Mouse (Mus musculus): ENCODE results near the gene Gm10160. TPM values are rescaled to one million over a fixed set of nuclear protein-coding genes. Genes with fewer than 3 reads are reported as not detected.
"Not testable (repeated sequence)": the region's sequence is repeated elsewhere in the genome, so short reads cannot be mapped to it uniquely, and the experiment has no call there.

The Gm10160 gene
- polyA plus RNA-seq, 1 experiment from 2014 or later, result not detected

DNA sequence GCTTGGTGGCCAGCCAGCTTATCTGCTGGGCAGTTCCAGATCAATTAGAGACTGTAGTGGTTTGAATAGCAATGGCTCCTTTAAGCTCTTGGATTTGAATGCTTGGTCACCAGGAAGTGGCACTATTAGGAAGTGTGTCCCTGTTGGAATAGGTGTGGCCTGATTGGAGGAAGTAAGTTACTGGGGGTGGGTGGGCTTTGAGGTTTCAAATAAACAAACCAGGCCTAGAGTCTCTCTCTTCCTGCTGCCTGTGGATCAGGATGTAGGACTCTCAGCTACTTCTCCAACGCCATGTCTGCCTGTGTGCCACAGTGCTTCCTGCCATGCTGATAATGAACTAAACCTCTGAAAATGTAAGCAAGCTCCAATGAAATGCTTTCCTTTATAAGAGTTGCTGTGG lies 12.6 kb downstream of the Gm10160 start:
- Histone ChIP-seq H3K4me3 (no peak overlapping the region), H3K36me3 (no peaks in the 10 kb centered on the region), H3K4me1 (replicated peaks) (peaks cover 9% of the 10 kb centered on the region; the same call in 1 of the 2 replicates), H3K9me3 (no peaks in the 10 kb centered on the region), H3K27ac (replicated peaks) (no peak overlapping the region), H3K9ac (no peak overlapping the region), H3K4me2 (no peak overlapping the region), H3K27me3 (no peaks in the 10 kb centered on the region)
- ATAC-seq (ENCODE audit: low FRiP score, low read depth), result no peak
- WGBS, result 80% methylated on average over 1 of the region's 1 CpGs

DNA sequence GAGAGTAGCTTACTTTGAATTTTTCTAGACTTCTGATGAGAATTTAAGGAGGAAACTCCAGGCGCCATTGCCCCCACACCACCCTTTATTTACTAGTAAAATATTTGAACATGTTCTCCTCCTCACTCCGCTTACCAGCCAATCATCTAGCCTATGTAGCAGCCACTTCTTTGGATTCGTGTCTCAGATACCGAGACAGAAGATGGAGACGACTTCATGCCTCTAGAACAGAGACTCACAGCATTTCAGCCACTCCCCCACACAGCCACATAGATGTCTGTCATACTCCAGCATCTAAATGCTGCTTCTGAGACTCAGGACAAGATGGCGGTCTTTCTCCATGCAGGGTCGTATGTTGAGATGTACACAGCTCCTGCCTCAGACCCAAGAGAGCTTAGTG lies 13.5 kb downstream of the Gm10160 start:
- WGBS, result 90% methylated on average over 7 of the region's 7 CpGs
- no peaks in the 10 kb centered on the region for H3K9me3 ChIP-seq

DNA sequence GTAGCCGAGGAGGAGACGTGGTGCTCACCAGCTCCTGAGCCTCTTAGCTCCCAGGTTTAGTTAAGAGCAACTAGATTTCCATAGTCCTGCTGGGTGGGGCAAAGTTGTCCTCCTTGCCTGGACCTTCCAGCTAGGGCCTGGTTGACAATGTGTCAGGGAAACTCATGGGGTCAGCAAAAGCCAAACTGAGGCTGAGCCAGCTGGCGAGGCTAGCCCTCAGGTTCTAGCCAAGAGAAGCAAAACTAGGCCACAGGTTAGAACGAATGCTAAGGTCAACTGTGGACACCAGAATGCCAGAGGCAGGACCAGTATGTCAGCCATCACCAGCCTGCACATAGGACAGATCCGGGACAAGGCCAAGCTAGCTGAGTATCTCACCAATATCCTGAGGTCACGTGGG lies 14.2 kb downstream of the Gm10160 start:
- WGBS, result 92% methylated on average over 6 of the region's 6 CpGs
- no peak for ATAC-seq (ENCODE audit: low FRiP score, low read depth)
- no peak overlapping the region for H3K9ac ChIP-seq

More for the DNA sequence above, 13.5 kb downstream of the Gm10160 start:
- H3K27me3 ChIP-seq, result no peaks in the 10 kb centered on the region
- no peak overlapping the region for H3K4me2 ChIP-seq
- no peaks in the 10 kb centered on the region for H3K36me3 ChIP-seq
- H3K9ac ChIP-seq, result no peak overlapping the region
- H3K4me1 ChIP-seq (replicated peaks), result peaks cover 8% of the 10 kb centered on the region; the same call in 1 of the 2 replicates
- H3K27ac ChIP-seq (replicated peaks), result no peak overlapping the region
- no peak overlapping the region for H3K4me3 ChIP-seq
- no peak for ATAC-seq (ENCODE audit: low FRiP score, low read depth)

DNA sequence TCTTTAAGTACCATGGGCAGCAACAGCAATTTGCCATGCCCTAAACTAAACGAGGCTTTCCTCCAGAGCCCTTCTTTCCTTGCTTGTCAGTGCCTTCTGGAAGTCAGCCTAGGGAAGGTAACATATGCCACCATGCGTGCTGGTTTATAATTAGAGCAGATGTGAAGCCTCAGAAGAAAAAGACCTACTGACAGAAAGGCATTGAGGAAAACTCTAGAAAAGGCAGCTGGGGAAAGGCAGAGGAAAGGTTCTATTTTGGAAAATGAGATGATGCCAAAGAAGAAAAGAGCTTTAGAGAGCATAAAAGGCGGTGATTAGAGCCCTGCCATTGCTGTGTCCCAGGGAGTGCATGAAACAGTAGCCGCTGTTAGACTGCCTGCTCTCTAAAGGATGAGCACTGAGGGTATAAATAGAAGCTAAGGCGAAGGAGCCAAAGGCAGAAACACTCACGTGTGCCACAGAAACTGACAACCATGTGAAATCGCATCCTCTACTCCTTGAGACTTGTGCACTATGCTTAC lies 14.9 kb downstream of the Gm10160 start:
- Histone ChIP-seq H3K36me3 (no peaks in the 10 kb centered on the region), H3K4me2 (no peak overlapping the region), H3K9ac (no peak overlapping the region), H3K27ac (replicated peaks) (0 out of 2 replicates have a peak overlapping the region, but pooled peaks have one; percentile 4), H3K4me3 (no peak overlapping the region), H3K9me3 (no peaks in the 10 kb centered on the region), H3K4me1 (replicated peaks) (peaks cover 5% of the 10 kb centered on the region; the same call in 1 of the 2 replicates), H3K27me3 (no peaks in the 10 kb centered on the region)
- 64% methylated on average over 7 of the region's 7 CpGs for WGBS
- ATAC-seq (ENCODE audit: low FRiP score, low read depth), result no peak

More for the DNA sequence above, 14.2 kb downstream of the Gm10160 start:
- H3K4me2 ChIP-seq, result no peak overlapping the region
- H3K27me3 ChIP-seq, result no peaks in the 10 kb centered on the region
- no peak overlapping the region for H3K27ac ChIP-seq (replicated peaks)
- no peak overlapping the region for H3K4me3 ChIP-seq
- H3K9me3 ChIP-seq, result no peaks in the 10 kb centered on the region
- peaks cover 5% of the 10 kb centered on the region; the same call in 1 of the 2 replicates for H3K4me1 ChIP-seq (replicated peaks)
- H3K36me3 ChIP-seq, result no peaks in the 10 kb centered on the region

DNA sequence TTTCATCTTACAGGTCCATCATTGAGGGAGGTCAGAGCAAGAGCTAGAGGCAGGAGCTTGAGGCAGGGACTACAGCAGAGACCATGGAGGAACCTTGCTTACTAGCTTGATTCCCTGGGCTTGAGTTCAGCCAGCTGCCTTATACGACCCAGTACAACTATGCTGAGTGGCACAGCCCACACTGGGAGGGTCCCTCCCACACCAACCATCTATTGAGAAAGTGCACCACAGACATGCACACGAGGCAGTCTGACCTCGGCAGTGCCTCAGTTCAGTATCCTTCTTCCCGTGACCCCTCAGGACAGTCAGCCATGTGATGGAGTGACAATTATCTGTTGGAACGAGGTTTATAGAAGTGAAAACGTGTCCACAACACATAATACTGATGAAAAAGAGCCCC lies 15.8 kb downstream of the Gm10160 start:
- no peak overlapping the region for H3K9ac ChIP-seq
- H3K4me1 ChIP-seq (replicated peaks), result peaks cover 5% of the 10 kb centered on the region; the same call in 1 of the 2 replicates
- H3K9me3 ChIP-seq, result no peaks in the 10 kb centered on the region
- no peaks in the 10 kb centered on the region for H3K36me3 ChIP-seq
- no peak overlapping the region for H3K4me3 ChIP-seq
- no peak for ATAC-seq (ENCODE audit: low FRiP score, low read depth)
- WGBS, result 67% methylated on average over 6 of the region's 6 CpGs
- no peaks in the 10 kb centered on the region for H3K27me3 ChIP-seq
- no peak overlapping the region for H3K4me2 ChIP-seq
- no peak overlapping the region for H3K27ac ChIP-seq (replicated peaks)

DNA sequence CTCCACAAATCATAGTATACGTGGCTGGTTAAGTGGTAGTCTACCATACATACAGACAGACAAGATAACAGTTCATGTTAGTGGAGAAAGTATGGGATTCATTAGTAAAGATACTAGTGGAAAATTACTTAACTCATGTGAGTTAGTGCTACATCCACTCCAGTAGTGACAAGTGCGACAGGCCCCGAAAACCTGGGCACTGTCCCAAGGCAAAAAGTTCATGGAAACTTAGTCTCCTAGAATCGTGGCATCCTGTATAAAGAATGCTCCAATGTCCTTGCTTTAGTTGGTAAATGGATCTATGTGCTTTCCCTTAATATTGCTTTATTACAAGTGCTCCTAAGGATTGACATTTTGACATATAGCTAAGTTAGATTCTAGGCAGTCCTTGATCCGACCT lies 17.8 kb downstream of the Gm10160 start:
- not testable (repeated sequence) for H3K4me3 ChIP-seq; H3K4me2 ChIP-seq; H3K27me3 ChIP-seq; H3K9ac ChIP-seq; H3K9me3 ChIP-seq; H3K27ac ChIP-seq (replicated peaks); H3K36me3 ChIP-seq; ATAC-seq (ENCODE audit: low FRiP score, low read depth); H3K4me1 ChIP-seq (replicated peaks)
- 89% methylated on average over 5 of the region's 5 CpGs for WGBS

DNA sequence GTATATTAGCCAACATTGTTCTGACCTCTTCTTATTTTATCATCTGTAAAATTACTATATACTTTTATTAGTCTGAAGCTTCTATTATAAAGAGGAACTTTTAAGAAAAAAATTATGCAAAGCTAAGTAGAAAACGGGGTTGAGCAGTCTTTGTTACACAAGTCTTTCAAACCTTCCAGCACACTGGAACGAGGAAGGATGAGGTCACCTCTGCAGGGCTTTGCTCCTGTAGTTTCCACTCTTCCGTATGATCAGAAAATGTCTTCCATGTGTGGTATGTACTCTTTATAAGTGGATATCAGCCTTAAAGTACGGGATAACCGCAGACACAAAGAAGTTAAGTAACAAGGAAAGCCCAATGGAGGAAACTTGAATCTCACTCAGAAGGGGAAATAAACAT lies 20.2 kb downstream of the Gm10160 start:
- no peak overlapping the region for H3K4me2 ChIP-seq
- no peak overlapping the region for H3K9ac ChIP-seq
- no peaks in the 10 kb centered on the region for H3K36me3 ChIP-seq
- no peak overlapping the region for H3K27ac ChIP-seq (replicated peaks)
- no peaks in the 10 kb centered on the region for H3K27me3 ChIP-seq
- H3K9me3 ChIP-seq, result no peaks in the 10 kb centered on the region
- H3K4me1 ChIP-seq (replicated peaks), result no peaks in the 10 kb centered on the region
- no peak overlapping the region for H3K4me3 ChIP-seq
- ATAC-seq (ENCODE audit: low FRiP score, low read depth), result no peak
- WGBS, result 94% methylated on average over 5 of the region's 5 CpGs

DNA sequence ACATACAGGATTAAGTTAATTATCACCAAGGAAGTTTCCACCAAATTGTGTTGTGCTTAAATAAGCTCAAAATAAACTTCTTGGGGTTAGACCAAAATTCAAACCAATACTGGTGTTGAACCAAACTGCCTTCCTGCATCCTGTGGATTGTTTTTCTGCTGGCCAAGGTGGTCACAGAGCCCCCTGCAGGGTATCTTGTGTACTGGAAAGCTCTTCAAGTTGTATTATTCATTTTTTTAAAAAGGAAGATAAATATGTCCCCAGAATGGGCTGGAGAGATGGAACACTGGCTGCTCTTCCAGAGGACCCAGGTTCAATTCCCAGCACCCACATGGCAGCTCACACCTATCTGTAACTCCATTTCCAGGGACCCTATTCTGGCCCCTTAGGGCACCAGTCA lies 20.7 kb downstream of the Gm10160 start:
- no peaks in the 10 kb centered on the region for H3K36me3 ChIP-seq
- no peak for ATAC-seq (ENCODE audit: low FRiP score, low read depth)
- no peak overlapping the region for H3K9ac ChIP-seq

DNA sequence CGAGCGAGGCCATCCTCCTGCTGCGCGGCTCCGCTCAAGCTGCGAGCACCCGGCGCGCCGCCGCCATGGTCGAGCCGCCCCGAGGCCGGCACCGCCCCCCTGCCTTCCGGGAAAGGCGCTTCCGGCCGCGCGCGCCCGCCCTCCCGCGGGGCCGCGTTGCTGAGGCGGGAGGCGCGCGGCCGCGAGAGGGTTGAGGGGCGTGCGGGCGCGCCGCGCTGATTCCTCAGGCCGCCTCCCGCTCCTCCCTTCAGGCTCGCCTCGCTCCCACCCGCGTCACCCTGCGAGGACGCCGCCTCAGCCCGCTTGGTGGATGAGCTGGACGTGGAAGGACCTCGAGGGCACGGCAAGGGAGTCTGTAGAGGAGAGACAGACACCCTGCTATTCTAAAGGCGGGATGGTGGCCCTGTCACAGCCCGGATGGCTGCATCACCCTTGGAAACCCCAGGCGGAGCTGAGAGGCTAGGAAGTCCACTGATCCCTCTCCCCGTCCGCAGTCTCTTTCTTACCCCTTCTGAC lies 26.2 kb downstream of the Gm10160 start, which contains the start of gene Btbd1:
Gene Btbd1, minus strand, starts transcription at position 53 of the 516 bp plus-strand sequence.
- Histone ChIP-seq H3K9ac (peak within 1 kb of the TSS; percentile 95), H3K27me3 (no peaks in the 10 kb centered on the region), H3K4me2 (peak within 1 kb of the TSS; percentile 67), H3K36me3 (no peaks in the 10 kb centered on the region), H3K4me3 (peak within 1 kb of the TSS; percentile 92), H3K4me1 (replicated peaks) (peaks cover 42% of the 10 kb centered on the region), H3K9me3 (no peaks in the 10 kb centered on the region), H3K27ac (replicated peaks) (peak within 1 kb of the TSS; percentile 98)
- peak; percentile 90 for ATAC-seq (ENCODE audit: low FRiP score, low read depth)
- under 1% methylated on average over 57 of the region's 58 CpGs for WGBS

More for the DNA sequence above, 20.7 kb downstream of the Gm10160 start:
- H3K27ac ChIP-seq (replicated peaks), result no peak overlapping the region
- H3K27me3 ChIP-seq, result no peaks in the 10 kb centered on the region
- no peak overlapping the region for H3K4me2 ChIP-seq
- H3K4me1 ChIP-seq (replicated peaks), result peaks cover 2% of the 10 kb centered on the region
- no peak overlapping the region for H3K4me3 ChIP-seq
- no peaks in the 10 kb centered on the region for H3K9me3 ChIP-seq

DNA sequence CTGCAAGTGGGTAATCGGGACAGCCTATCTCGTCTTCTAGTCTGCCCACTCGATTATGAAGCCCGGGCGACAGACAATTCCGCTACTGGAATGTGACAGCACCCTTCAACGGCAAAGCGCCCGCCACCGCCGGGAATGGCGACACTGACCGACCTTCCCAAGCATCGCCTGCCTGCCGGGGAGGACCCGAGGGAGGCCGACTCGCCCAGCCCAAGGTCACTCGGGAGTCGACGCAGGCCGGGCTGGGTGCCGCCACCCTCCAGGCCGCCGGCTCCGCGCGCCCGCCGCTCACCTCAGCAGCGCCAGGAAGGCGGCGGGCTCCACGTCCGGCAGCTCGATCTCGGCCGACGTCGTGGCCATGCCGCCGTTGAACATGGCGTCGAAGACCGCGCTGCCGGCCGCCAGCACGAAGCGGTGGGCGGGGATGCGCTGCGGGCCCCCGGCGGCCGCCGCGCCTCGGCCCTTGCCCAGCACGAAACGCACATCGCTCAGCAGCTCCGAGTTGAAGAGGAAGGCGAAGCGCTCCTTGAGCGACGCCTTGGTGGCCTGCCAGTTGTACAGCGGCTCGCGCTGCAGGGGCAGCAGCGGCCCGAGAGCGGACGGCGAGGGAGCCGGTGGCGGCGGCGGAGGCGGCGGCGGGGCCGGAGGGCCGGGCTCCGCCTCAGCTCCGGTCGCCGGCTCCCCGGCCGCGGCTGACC lies 26.8 kb downstream of the Gm10160 start:
- Histone ChIP-seq H3K27me3 (no peaks in the 10 kb centered on the region), H3K36me3 (no peaks in the 10 kb centered on the region), H3K4me1 (replicated peaks) (peaks cover 47% of the 10 kb centered on the region), H3K27ac (replicated peaks) (peak overlapping the region; percentile 98), H3K9ac (peak overlapping the region; percentile 95), H3K4me3 (peak overlapping the region; percentile 92), H3K4me2 (peak overlapping the region; percentile 67), H3K9me3 (no peaks in the 10 kb centered on the region)
- under 1% methylated on average over 87 of the region's 91 CpGs for WGBS
- ATAC-seq (ENCODE audit: low FRiP score, low read depth), result peak; percentile 84

DNA sequence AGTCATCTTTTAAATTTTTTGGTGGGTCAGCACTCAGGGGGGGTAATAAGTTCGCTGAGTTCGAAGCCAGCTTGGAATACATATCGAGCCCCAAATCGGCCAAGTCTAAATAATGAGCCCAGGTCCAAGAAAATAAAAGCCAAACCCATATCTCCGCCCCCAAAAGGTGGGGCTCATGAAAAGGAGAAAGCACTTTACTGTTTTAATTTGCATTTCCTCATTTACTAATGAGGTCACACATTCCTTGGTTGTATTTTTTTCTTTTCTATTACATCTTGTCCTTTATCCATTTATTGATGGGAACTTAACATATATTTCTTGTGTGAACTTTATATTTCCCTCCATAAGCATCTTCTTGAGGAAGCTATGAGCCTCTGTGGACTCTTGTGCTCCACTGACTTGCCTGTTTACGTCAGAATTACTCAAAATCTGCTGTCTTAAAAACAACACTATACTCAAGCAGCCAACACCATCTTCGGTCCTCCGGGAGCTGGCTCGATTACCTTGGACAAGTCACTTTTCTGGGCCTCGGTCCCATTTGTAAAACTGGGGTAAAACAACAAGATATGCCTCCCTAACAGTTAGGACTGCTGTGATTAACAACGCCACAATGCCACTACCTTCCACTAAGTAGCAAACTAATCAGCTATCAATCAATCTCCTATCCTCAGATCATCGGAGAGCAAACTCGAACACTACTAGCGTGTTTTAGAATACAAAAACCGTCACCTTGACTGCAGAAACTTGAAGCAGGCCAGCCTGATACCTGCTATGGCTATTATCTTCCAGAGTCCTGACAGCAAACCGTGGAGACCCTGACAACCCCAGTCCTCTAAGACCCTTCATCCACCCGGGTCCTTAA lies 27.6 kb downstream of the Gm10160 start:
- Histone ChIP-seq H3K4me2 (peak overlapping the region; percentile 67), H3K4me3 (peak overlapping the region; percentile 92), H3K9ac (peak overlapping the region; percentile 95), H3K4me1 (replicated peaks) (peaks cover 49% of the 10 kb centered on the region), H3K27me3 (no peaks in the 10 kb centered on the region), H3K36me3 (no peaks in the 10 kb centered on the region), H3K9me3 (no peaks in the 10 kb centered on the region), H3K27ac (replicated peaks) (peak overlapping the region; percentile 98)
- peak; percentile 15 for ATAC-seq (ENCODE audit: low FRiP score, low read depth)
- 21% methylated on average over 17 of the region's 17 CpGs for WGBS

DNA sequence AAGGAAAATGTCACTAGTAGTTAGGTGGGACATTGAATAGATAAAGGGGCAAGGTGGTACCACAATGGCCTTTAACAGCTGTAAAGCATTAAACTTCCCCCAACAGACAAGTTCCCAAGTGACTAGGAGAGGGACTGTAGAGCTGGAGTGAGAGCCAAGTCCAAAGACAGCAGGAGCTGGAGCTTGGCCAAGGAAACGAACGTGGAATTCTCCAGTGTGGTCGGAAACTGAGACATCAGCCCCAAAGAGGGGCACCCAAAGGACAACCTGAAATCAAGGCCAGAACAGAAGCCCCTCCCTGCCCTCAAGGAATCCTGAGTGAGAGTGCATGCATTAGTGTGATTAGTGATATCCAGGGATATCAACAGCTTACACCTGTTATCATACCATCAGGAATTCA lies 30.2 kb downstream of the Gm10160 start:
- 0 out of 2 replicates have a peak overlapping the region, but pooled peaks have one; percentile 0 for H3K4me3 ChIP-seq
- no peaks in the 10 kb centered on the region for H3K27me3 ChIP-seq
- peak overlapping the region; percentile 35 for H3K4me2 ChIP-seq
- H3K9ac ChIP-seq, result no peak overlapping the region
- ATAC-seq (ENCODE audit: low FRiP score, low read depth), result no peak
- H3K9me3 ChIP-seq, result no peaks in the 10 kb centered on the region
- peaks cover 49% of the 10 kb centered on the region for H3K4me1 ChIP-seq (replicated peaks)
- H3K27ac ChIP-seq (replicated peaks), result no peak overlapping the region
- no peaks in the 10 kb centered on the region for H3K36me3 ChIP-seq
- 31% methylated on average over 3 of the region's 3 CpGs for WGBS

All from hindbrain, embryonic 15.5 days (tissue).